38 mouse cellular contexts compared by ENCODE assay signal in genomic region chr13:55103351-55103750, GRCm38 (mm10). TPM values are rescaled to one million over a fixed set of nuclear protein-coding genes. Genes with fewer than 3 reads are reported as not detected.
"Had no signal": no experiment of that assay in that cellular context is flagged by ENCODE, and none has a peak within 500 bp of the region (broad histone marks: within the 10 kb centered on the region; RNA-seq: fewer than 3 reads in every experiment).

No protein-coding gene starts in this region.

- DNase-seq: gastrocnemius, postnatal 14 days; gastrocnemius, postnatal 36 days; heart, adult 18-20 months; heart, postnatal 10 days; heart, postnatal 36 days; kidney, adult 2 months; kidney, adult 9 months; kidney, postnatal 25 days; kidney, postnatal 4 days; liver; liver, embryonic 13.5 days had no signal

- H3K27ac ChIP-seq: heart, embryonic 10.5 days; hindbrain, embryonic 13.5 days; hindbrain, embryonic 15.5 days; hindbrain, postnatal 0 days; kidney, embryonic 15.5 days; kidney, postnatal 0 days; layer of hippocampus, adult 2 months; left cerebral cortex, adult 2 months; limb, embryonic 10.5 days; limb, embryonic 12.5 days; liver, embryonic 15.5 days had no signal

- H3K4me2 ChIP-seq: heart, embryonic 12.5 days; hindbrain, embryonic 13.5 days; hindbrain, embryonic 15.5 days; kidney, embryonic 15.5 days; limb, embryonic 12.5 days; liver, embryonic 13.5 days; liver, embryonic 15.5 days had no signal

- H3K9me3 ChIP-seq: heart, embryonic 10.5 days; heart, embryonic 12.5 days; hindbrain, embryonic 13.5 days; hindbrain, embryonic 15.5 days; kidney, embryonic 15.5 days; limb, embryonic 10.5 days; liver, embryonic 13.5 days; liver, embryonic 15.5 days had no signal

- H3K27me3 ChIP-seq: heart, embryonic 12.5 days; hindbrain, embryonic 13.5 days; hindbrain, embryonic 15.5 days; kidney, embryonic 15.5 days; limb, embryonic 12.5 days; liver, embryonic 13.5 days; liver, embryonic 15.5 days had no signal

- ATAC-seq: hindbrain, postnatal 0 days; intestine, embryonic 16.5 days had no signal

- H3K9ac ChIP-seq: heart, embryonic 12.5 days; hindbrain, embryonic 13.5 days; hindbrain, embryonic 15.5 days; kidney, embryonic 15.5 days; limb, embryonic 12.5 days; liver, embryonic 13.5 days; liver, embryonic 15.5 days had no signal

- H3K4me3 ChIP-seq: heart, embryonic 10.5 days; heart, embryonic 12.5 days; hindbrain, embryonic 13.5 days; hindbrain, embryonic 15.5 days; kidney, embryonic 15.5 days; layer of hippocampus, adult 2 months; left cerebral cortex, adult 2 months; limb, embryonic 10.5 days; limb, embryonic 12.5 days; liver, embryonic 13.5 days; liver, embryonic 15.5 days had no signal

RNA-seq across cellular contexts. Expression of gene Gm17617, which starts 30.0 kb away (rescaled TPM):
- total RNA-seq: gastrocnemius, adult 18-20 months; gastrocnemius, adult 8-10 months; gastrocnemius, postnatal 14 days; gastrocnemius, postnatal 36 days; heart, adult 18-20 months; heart, adult 8-10 months; heart, postnatal 10 days; heart, postnatal 36 days; hematopoietic stem cell, adult 5-6 weeks; hindbrain, postnatal 0 days; layer of hippocampus, adult 2 months; layer of hippocampus, postnatal 10 days; layer of hippocampus, postnatal 25 days; left cerebral cortex, adult 2 months; left cerebral cortex, postnatal 14 days; left cerebral cortex, postnatal 36 days had no signal
- polyA plus RNA-seq: gonadal fat pad, adult 2 months; heart, embryonic 10.5 days; heart, embryonic 12.5 days; heart, embryonic 14.5 days; heart, embryonic 16.5 days; hindbrain, embryonic 11.5 days; hindbrain, embryonic 13.5 days; hindbrain, embryonic 15.5 days; hindbrain, postnatal 0 days; intestine, embryonic 14.5 days; intestine, embryonic 16.5 days; kidney, adult 2 months; kidney, embryonic 15.5 days; kidney, postnatal 0 days; limb, embryonic 10.5 days; limb, embryonic 12.5 days; limb, embryonic 14.5 days; liver, embryonic 13.5 days; liver, embryonic 15.5 days had no signal

RNA-seq across cellular contexts. Expression of gene Fgfr4, which starts 49.1 kb away (rescaled TPM):
- total RNA-seq: hematopoietic stem cell, adult 5-6 weeks had no signal
